In genomic region chr2:96585665-96586064, GRCm38 (mm10) we compare ENCODE assay signal across 9 mouse cellular contexts.
DNase-seq lines count a peak whose midpoint lies in the region; ATAC-seq and TF ChIP-seq lines count a peak whose summit lies in the region.
"Had no signal": no experiment of that assay in that cellular context is flagged by ENCODE, and none has a peak within 500 bp of the region (broad histone marks: within the 10 kb centered on the region; RNA-seq: fewer than 3 reads in every experiment).

No protein-coding gene starts in this region.

- no peak overlapping the region for H3K4me2 ChIP-seq in lung, embryonic 14.5 days
- no peak overlapping the region for H3K4me2 ChIP-seq in forebrain, embryonic 15.5 days (replicated peaks)
- H3K4me2 ChIP-seq: embryonic facial prominence, embryonic 15.5 days had no signal

- no peak overlapping the region for H3K9ac ChIP-seq in lung, embryonic 14.5 days
- no peak overlapping the region for H3K9ac ChIP-seq in forebrain, embryonic 15.5 days (replicated peaks)
- H3K9ac ChIP-seq: embryonic facial prominence, embryonic 15.5 days had no signal

- 3% methylated on average over 4 of the region's 4 CpGs for WGBS in lung, embryonic 14.5 days
- 2% methylated on average over 4 of the region's 4 CpGs for WGBS in forebrain, embryonic 15.5 days

- H3K4me1 ChIP-seq in lung, embryonic 14.5 days (ENCODE audit: insufficient read depth), result no peaks in the 10 kb centered on the region
- H3K4me1 ChIP-seq in forebrain, embryonic 15.5 days, result 0 out of 2 replicates have a peak, but pooled peaks cover 4% of the 10 kb centered on the region
- H3K4me1 ChIP-seq: embryonic facial prominence, embryonic 15.5 days had no signal

- H3K9me3 ChIP-seq in lung, embryonic 14.5 days (ENCODE audit: low read depth, low read length), result no peaks in the 10 kb centered on the region
- no peaks in the 10 kb centered on the region for H3K9me3 ChIP-seq in forebrain, embryonic 15.5 days
- H3K9me3 ChIP-seq: embryonic facial prominence, embryonic 15.5 days had no signal

- no peak overlapping the region for H3K27ac ChIP-seq in lung, embryonic 14.5 days (ENCODE audit: low read depth)
- no peak overlapping the region for H3K27ac ChIP-seq in forebrain, embryonic 15.5 days (replicated peaks)
- H3K27ac ChIP-seq: embryonic facial prominence, embryonic 15.5 days had no signal

- no peak overlapping the region for H3K4me3 ChIP-seq in lung, embryonic 14.5 days (ENCODE audit: low read depth, low read length)
- H3K4me3 ChIP-seq in forebrain, embryonic 15.5 days, result no peak overlapping the region
- H3K4me3 ChIP-seq: embryonic facial prominence, embryonic 15.5 days had no signal

- H3K36me3 ChIP-seq in lung, embryonic 14.5 days (ENCODE audit: insufficient read depth), result no peaks in the 10 kb centered on the region
- no peaks in the 10 kb centered on the region for H3K36me3 ChIP-seq in forebrain, embryonic 15.5 days
- H3K36me3 ChIP-seq: embryonic facial prominence, embryonic 15.5 days had no signal

- no peaks in the 10 kb centered on the region for H3K27me3 ChIP-seq in lung, embryonic 14.5 days (ENCODE audit: insufficient read depth, low read length)
- no peaks in the 10 kb centered on the region for H3K27me3 ChIP-seq in forebrain, embryonic 15.5 days
- H3K27me3 ChIP-seq: embryonic facial prominence, embryonic 15.5 days had no signal

- peak; percentile 71; the same call in 1 of the 2 replicates for ATAC-seq in lung, embryonic 14.5 days (ENCODE audit: insufficient read depth)
- peak; percentile 87 for ATAC-seq in forebrain, embryonic 15.5 days (replicated peaks)

- DNase-seq in lung, embryonic 14.5 days, result peak; percentile 84
- DNase-seq in lung, postnatal 25 days (ENCODE audit: low spot score), result no peak
- peak; percentile 0 for DNase-seq in c-Kit-positive CD71-positive TER-119-positive erythroid progenitor cells, embryonic 14.5 days (ENCODE audit: low spot score)
- peak; percentile 38 to 39 for DNase-seq in kidney, postnatal 25 days
- DNase-seq in mesoderm, embryonic 11.5 days (ENCODE audit: low read depth, low spot score), result peak; percentile 76
- DNase-seq in telencephalon, adult 2 months (ENCODE audit: low read depth, low spot score), result peak; percentile 86
- no peak for DNase-seq in lung, adult 18-20 months

- peak; percentile 78 for TF ChIP-seq CTCF in lung, embryonic 14.5 days (IDR thresholded peaks at IDR 0.05; ENCODE audit: low read depth)

Comparison
In these comparisons a context has a peak if more than half of its experiments do, and no peak if none do; other contexts are left out.
1. DNase-seq: peak in lung, embryonic 14.5 days (single experiment), c-Kit-positive CD71-positive TER-119-positive erythroid progenitor cells, embryonic 14.5 days (single experiment), kidney, postnatal 25 days (2 of 2), mesoderm, embryonic 11.5 days (single experiment) and telencephalon, adult 2 months (single experiment); none in lung, postnatal 25 days (single experiment) and lung, adult 18-20 months (0 of 2).